Mouse (Mus musculus): ENCODE results near the gene Ncf2.

GRCm38 (mm10) chr1:152793495-152794130 lies 6.4 kb upstream of the Ncf2 start:
- no peak for TF ChIP-seq CTCF (IDR thresholded peaks at IDR 0.05; ENCODE audit: low read depth, low read length)
- no peak for TF ChIP-seq POLR2A (IDR thresholded peaks at IDR 0.05; ENCODE audit: extremely low read depth, insufficient read depth, low read length)
